Mouse (Mus musculus): Measurements from ENCODE around the gene Cacna1f. TPM values are rescaled to one million over a fixed set of nuclear protein-coding genes. Genes with fewer than 3 reads are reported as not detected.

Cacna1f gene
- polyA plus RNA-seq (2011; ENCODE audit: insufficient read depth, insufficient read length, low replicate concordance, missing spikeins), result 0.22 and 0.32 TPM in 2 replicates

DNA sequence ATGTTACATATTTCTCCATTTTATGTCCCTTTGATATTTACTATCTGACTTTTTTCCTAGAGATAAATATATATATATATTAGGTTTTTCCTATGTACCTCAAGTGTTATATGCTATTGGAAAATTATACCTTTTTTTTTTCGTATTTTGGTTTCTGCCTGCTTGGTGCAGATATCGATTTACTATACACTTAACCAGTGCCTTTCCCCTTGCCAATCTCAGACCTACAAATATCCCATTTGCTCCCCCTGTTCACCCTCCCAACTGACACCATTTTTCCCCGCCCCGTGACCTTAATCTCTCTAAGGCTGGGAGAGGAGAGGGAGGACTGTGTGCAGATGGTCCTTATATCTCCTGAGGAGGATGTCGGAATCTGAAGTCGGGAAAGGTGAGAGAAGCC lies at the start of gene Cacna1f:
Gene Cacna1f, plus strand, starts transcription at position 301 of the 400 bp plus-strand sequence.
- Histone ChIP-seq H3K27ac (ENCODE audit: control insufficient read depth, insufficient read depth, low read depth, low read length, poor library complexity) (no peak within 1 kb of the TSS), H3K4me1 (ENCODE audit: control insufficient read depth, insufficient read depth, low read length) (no peaks in the 10 kb centered on the region; the same call in 1 of the 2 replicates), H3K4me3 (replicated peaks; ENCODE audit: control insufficient read depth, low read depth, low read length) (no peak within 1 kb of the TSS)
- WGBS, result 72% methylated on average over 6 of the region's 6 CpGs
- no peak for TF ChIP-seq POLR2A (IDR thresholded peaks at IDR 0.05; ENCODE audit: borderline replicate concordance, control insufficient read depth, low read depth, low read length)
- no peak for TF ChIP-seq CTCF (IDR thresholded peaks at IDR 0.05; ENCODE audit: control insufficient read depth, insufficient read depth, low read length)

DNA sequence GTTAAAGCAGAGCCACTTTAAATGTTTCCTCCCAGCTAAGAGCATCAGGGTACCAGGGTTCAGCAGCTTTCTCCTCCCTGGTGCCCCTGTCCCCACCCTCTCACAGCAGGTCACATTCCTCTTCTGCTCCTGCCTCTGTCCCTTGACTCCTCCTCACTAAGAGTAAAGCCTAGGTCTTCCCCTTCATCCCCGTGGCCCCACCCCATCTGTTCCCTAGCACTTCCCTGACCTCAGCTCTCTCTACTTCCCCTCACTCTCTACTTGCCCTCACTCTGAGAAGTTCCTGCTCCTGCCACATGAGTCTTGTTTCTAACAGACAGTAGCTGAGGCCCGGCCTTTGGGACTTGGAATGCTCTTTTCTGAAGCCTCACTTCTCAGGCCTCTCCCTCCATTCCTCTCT lies 43.8 kb upstream of the Cacna1f start:
- TF ChIP-seq CTCF (IDR thresholded peaks at IDR 0.05; ENCODE audit: control insufficient read depth, insufficient read depth, low read length) (no peak), POLR2A (IDR thresholded peaks at IDR 0.05; ENCODE audit: borderline replicate concordance, control insufficient read depth, low read depth, low read length) (no peak)
- H3K4me1 ChIP-seq (ENCODE audit: control insufficient read depth, insufficient read depth, low read length), result no peaks in the 10 kb centered on the region
- WGBS, result 3% methylated on average over 2 of the region's 2 CpGs

DNA sequence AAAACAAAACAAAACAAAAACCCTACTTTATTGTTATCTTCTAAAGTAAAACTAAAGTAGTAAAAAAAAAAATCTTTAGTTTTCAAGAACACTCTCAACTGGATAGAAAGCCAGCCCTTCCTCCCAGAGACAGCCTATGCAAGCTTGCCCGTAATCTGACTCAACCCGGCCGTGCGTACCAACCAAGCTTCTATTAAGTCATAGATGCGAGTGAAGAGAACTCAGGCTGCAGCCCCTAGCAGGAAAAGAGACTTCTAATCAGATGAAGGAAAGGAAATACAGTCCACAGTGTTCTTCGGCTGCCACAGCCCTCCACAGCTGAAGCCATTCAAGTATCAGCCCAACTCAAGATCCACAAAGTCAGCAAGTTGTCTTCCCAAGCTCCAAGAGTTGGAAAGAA lies 40.5 kb upstream of the Cacna1f start:
- TF ChIP-seq POLR2A (IDR thresholded peaks at IDR 0.05; ENCODE audit: borderline replicate concordance, control insufficient read depth, low read depth, low read length) (no peak), CTCF (IDR thresholded peaks at IDR 0.05; ENCODE audit: control insufficient read depth, insufficient read depth, low read length) (no peak)
- WGBS, result 38% methylated on average over 6 of the region's 6 CpGs
- no peak overlapping the region for H3K27ac ChIP-seq (ENCODE audit: control insufficient read depth, insufficient read depth, low read depth, low read length, poor library complexity)
- no peak overlapping the region for H3K4me3 ChIP-seq (replicated peaks; ENCODE audit: control insufficient read depth, low read depth, low read length)
- no peaks in the 10 kb centered on the region for H3K4me1 ChIP-seq (ENCODE audit: control insufficient read depth, insufficient read depth, low read length)

More for the DNA sequence above, 43.8 kb upstream of the Cacna1f start:
- Histone ChIP-seq H3K4me3 (replicated peaks; ENCODE audit: control insufficient read depth, low read depth, low read length) (no peak overlapping the region), H3K27ac (ENCODE audit: control insufficient read depth, insufficient read depth, low read depth, low read length, poor library complexity) (no peak overlapping the region)

DNA sequence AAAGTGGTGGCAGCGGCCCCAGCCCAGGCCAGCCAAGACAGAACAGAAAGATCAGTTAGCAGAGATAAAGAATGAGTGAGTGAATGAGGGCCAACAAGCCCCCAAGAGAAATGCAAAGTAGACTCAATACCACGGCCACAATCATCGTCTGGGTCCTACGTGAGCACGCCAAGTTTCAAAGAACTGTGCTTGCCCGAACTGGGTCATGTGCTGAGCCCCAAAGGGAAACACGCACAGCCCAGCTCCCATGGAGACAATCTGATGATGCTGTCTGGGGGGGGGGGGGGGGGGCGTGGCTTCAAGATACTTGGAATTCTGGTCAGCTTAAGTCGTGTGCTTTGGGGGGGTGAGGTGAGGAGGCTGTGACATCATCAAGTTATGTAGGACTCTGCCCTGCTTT lies 39.4 kb upstream of the Cacna1f start:
- no peaks in the 10 kb centered on the region; the same call in 1 of the 2 replicates for H3K4me1 ChIP-seq (ENCODE audit: control insufficient read depth, insufficient read depth, low read length)
- 72% methylated on average over 9 of the region's 9 CpGs for WGBS
- H3K4me3 ChIP-seq (replicated peaks; ENCODE audit: control insufficient read depth, low read depth, low read length), result no peak overlapping the region
- no peak overlapping the region for H3K27ac ChIP-seq (ENCODE audit: control insufficient read depth, insufficient read depth, low read depth, low read length, poor library complexity)
- no peak for TF ChIP-seq CTCF (IDR thresholded peaks at IDR 0.05; ENCODE audit: control insufficient read depth, insufficient read depth, low read length)
- no peak for TF ChIP-seq POLR2A (IDR thresholded peaks at IDR 0.05; ENCODE audit: borderline replicate concordance, control insufficient read depth, low read depth, low read length)

DNA sequence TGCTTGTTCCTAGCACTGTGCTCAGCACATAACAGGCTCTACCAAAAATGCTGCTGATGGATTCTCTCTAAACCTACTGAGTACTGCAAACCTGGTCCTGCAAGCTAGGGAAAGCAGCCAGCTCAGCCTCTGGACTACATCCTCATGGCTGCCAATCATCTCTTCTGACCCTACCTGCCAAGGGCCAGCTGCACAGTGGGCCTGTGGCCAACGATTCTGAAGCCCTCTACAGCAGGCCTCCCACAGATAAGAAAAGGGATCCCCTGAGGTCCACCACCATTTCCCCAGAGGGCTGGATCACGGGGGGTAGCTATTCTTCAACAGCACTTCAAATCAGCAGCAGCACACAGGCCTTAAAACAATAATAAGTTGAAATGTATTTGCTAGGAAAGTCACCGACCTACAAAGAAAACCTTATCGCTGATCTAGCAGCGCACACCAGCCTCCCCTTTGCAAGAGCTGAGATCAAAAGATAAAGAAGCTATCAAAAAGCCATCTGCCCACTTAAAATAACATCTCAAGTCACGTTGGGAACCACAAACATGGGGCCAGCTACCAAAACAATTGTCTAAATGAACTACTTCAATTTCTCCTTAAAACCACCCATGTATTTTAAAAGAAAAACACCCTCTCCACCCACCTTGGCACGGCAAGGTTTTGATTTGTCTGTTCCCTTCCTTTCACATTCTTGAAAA lies 36.3 kb upstream of the Cacna1f start:
- no peak for TF ChIP-seq POLR2A (IDR thresholded peaks at IDR 0.05; ENCODE audit: borderline replicate concordance, control insufficient read depth, low read depth, low read length)
- no peak for TF ChIP-seq CTCF (IDR thresholded peaks at IDR 0.05; ENCODE audit: control insufficient read depth, insufficient read depth, low read length)
- H3K27ac ChIP-seq (ENCODE audit: control insufficient read depth, insufficient read depth, low read depth, low read length, poor library complexity), result no peak overlapping the region
- WGBS, result 37% methylated on average over 7 of the region's 7 CpGs
- no peaks in the 10 kb centered on the region; the same call in none of the 2 replicates for H3K4me1 ChIP-seq (ENCODE audit: control insufficient read depth, insufficient read depth, low read length)
- H3K4me3 ChIP-seq (replicated peaks; ENCODE audit: control insufficient read depth, low read depth, low read length), result no peak overlapping the region

DNA sequence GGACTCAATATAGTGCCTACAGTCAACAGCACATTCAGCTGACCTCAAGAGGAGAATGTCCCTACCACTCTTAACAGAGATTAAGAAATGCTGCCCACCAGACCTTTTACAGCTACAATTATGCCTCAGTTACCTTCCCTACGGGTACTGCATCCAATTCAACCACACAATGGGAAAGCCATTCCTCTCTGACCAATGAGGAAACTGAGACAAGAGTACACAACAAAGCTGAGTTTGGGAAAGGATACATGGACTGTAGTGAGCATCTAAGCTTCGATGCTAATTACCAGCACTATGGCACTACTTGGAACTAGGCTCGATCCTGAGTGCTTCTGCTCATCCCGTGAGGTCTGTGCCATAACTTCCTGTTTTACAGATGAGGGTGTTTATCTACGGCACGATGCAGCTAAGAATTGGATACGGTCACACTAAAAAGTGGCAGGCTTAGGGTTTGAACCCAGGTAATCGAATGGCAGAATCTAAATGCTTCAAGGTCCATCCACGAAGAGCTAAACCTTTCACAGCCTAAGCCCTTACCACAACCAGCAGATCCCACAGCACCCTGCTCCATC lies 35.2 kb upstream of the Cacna1f start:
- TF ChIP-seq CTCF (IDR thresholded peaks at IDR 0.05; ENCODE audit: control insufficient read depth, insufficient read depth, low read length) (no peak), POLR2A (IDR thresholded peaks at IDR 0.05; ENCODE audit: borderline replicate concordance, control insufficient read depth, low read depth, low read length) (no peak)
- Histone ChIP-seq H3K27ac (ENCODE audit: control insufficient read depth, insufficient read depth, low read depth, low read length, poor library complexity) (no peak overlapping the region), H3K4me3 (replicated peaks; ENCODE audit: control insufficient read depth, low read depth, low read length) (no peak overlapping the region), H3K4me1 (ENCODE audit: control insufficient read depth, insufficient read depth, low read length) (no peaks in the 10 kb centered on the region; the same call in none of the 2 replicates)
- 64% methylated on average over 9 of the region's 9 CpGs for WGBS

DNA sequence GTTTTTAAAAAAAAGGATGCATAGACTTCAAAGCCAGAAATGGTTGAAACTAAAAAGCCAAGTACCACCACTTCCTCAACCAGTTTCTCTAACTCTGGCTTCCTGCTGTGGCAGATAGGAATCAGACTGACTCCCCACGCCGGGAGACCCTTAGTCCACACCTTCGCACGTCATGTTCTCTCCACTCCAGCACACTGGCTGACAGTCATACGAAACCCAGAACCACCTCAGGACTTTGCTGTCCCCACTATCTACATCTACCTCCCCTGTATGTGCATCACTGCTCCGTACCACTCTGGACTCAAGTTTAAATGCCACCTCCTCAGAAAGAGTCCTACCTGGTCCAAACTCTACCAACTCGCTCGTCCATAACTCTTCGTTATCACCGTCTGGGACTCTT lies 34.4 kb upstream of the Cacna1f start:
- TF ChIP-seq CTCF (IDR thresholded peaks at IDR 0.05; ENCODE audit: control insufficient read depth, insufficient read depth, low read length) (no peak), POLR2A (IDR thresholded peaks at IDR 0.05; ENCODE audit: borderline replicate concordance, control insufficient read depth, low read depth, low read length) (no peak)
- no peak overlapping the region for H3K27ac ChIP-seq (ENCODE audit: control insufficient read depth, insufficient read depth, low read depth, low read length, poor library complexity)
- no peak overlapping the region for H3K4me3 ChIP-seq (replicated peaks; ENCODE audit: control insufficient read depth, low read depth, low read length)
- WGBS, result 55% methylated on average over 10 of the region's 10 CpGs
- H3K4me1 ChIP-seq (ENCODE audit: control insufficient read depth, insufficient read depth, low read length), result no peaks in the 10 kb centered on the region; the same call in none of the 2 replicates

DNA sequence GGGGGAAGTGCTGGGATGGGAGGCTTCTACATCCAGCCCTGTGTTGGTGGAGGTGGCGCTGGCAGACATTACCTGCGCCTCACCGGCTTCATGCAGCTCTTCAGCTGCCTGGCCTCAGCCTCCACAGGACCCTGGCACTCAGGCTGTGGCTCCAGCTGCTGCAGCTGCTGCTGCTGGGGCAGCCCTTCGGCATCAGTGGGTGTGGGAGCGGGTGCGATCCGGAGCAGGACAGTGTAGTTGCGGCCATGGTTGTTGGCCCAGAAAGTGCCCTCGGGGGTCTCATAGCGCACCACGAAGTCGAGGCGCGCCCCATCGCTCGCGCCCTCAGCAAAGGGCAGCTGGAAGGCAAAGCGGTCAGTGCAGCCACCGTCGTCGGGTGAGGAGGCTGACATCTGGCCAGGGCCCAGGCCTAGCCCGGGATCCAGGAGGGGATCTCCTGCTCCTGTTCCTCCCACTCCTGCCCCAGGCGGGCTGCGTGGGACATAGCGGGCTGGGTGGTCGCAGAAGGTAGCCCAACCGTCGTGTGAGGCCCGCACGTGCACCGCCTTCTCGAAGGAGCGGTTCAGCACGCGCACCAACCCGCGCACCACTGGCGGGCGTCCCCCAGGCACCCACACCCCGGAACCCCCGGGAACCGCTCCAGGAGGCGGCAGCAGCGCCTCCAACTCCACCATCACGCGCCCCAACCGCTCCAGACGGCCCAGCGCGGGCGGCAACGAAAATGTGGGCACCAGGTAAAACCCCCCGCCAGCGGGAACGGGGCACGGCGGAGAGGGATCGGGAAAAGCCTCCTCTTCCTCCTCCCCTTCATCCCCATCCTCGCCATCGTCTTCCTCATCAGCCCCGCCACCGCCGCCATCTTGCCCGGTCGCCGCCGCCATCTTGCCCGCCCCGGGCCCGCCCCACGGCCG lies 33.5 kb upstream of the Cacna1f start, which contains the start of gene Foxp3:
Gene Foxp3, plus strand, starts transcription at position 469 of the 911 bp plus-strand sequence.
- Histone ChIP-seq H3K4me1 (ENCODE audit: control insufficient read depth, insufficient read depth, low read length) (no peaks in the 10 kb centered on the region; the same call in none of the 2 replicates), H3K27ac (ENCODE audit: control insufficient read depth, insufficient read depth, low read depth, low read length, poor library complexity) (peak within 1 kb of the TSS; percentile 94), H3K4me3 (replicated peaks; ENCODE audit: control insufficient read depth, low read depth, low read length) (peak within 1 kb of the TSS; percentile 81)
- TF ChIP-seq POLR2A (IDR thresholded peaks at IDR 0.05; ENCODE audit: borderline replicate concordance, control insufficient read depth, low read depth, low read length) (peak; percentile 31; the same call in 1 of the 2 replicates), CTCF (IDR thresholded peaks at IDR 0.05; ENCODE audit: control insufficient read depth, insufficient read depth, low read length) (no peak)
- WGBS, result 38% methylated on average over 70 of the region's 72 CpGs

Data from bone marrow, adult 2 months (tissue).